In the genomic region with DNA sequence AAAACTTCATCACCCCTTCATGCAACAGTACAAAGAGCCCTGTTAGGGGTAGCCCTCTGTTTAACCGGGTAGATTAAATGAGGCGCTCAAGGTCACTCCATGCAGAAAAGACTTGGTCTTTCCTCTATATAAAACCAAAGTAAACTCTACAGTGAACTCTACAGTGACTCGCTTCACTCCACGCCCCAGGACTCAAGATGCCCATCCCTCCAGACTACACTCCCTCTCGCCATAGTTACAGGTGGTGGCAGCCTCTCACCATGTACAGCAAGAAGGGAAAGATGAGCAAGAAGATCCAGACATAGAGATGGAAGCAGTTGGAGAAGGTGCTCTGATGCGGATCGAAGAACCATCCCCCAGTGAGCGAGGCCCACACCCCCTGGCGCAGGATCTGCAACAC, we compare ENCODE assay signal across 8 mouse cellular contexts. TPM values are rescaled to one million over a fixed set of nuclear protein-coding genes. Genes with fewer than 3 reads are reported as not detected.
DNase-seq lines count a peak whose midpoint lies in the region; ATAC-seq and TF ChIP-seq lines count a peak whose summit lies in the region.

No protein-coding gene starts in this region.

- WGBS in heart, embryonic 15.5 days: 18% methylated on average over 9 of the region's 9 CpGs
- WGBS in hindbrain, embryonic 11.5 days: 27% methylated on average over 9 of the region's 9 CpGs
- WGBS in midbrain, embryonic 12.5 days: 19% methylated on average over 9 of the region's 9 CpGs

- DNase-seq in heart, adult 18-20 months: no peak
- DNase-seq in MEL (ENCODE audit: low read depth, low spot score) (peak; percentile 31), MN1 (ENCODE audit: low spot score) (no peak)
- no peak for DNase-seq in hindbrain, embryonic 11.5 days (ENCODE audit: low spot score)
- DNase-seq in gastrocnemius, postnatal 14 days: no peak
- no peak for DNase-seq in urinary bladder, postnatal 36 days (ENCODE audit: low spot score in 2 of 2)

- no peaks in the 10 kb centered on the region for H3K27me3 ChIP-seq in heart, embryonic 15.5 days
- no peaks in the 10 kb centered on the region for H3K27me3 ChIP-seq in MEL (ENCODE audit: control insufficient read depth in 1 of 2, insufficient read depth in 2 of 2, low read length in 2 of 2)
- no peaks in the 10 kb centered on the region for H3K27me3 ChIP-seq in hindbrain, embryonic 11.5 days (ENCODE audit: control insufficient read depth, insufficient read depth, low read length)
- H3K27me3 ChIP-seq in midbrain, embryonic 12.5 days: no peaks in the 10 kb centered on the region

- H3K4me3 ChIP-seq in heart, embryonic 15.5 days: peak overlapping the region; percentile 94
- H3K4me3 ChIP-seq in MEL (ENCODE audit: control insufficient read depth in 1 of 2, insufficient read depth in 1 of 2, low read depth in 2 of 2, low read length in 2 of 2): peak overlapping the region; percentile 89
- peak overlapping the region; percentile 88 for H3K4me3 ChIP-seq in hindbrain, embryonic 11.5 days (ENCODE audit: low read depth, low read length)
- peak overlapping the region; percentile 94 for H3K4me3 ChIP-seq in midbrain, embryonic 12.5 days

- H3K4me2 ChIP-seq in heart, embryonic 15.5 days: peak overlapping the region; percentile 98
- H3K4me2 ChIP-seq in hindbrain, embryonic 11.5 days (replicated peaks; ENCODE audit: low read depth, low read length): peak overlapping the region; percentile 96
- peak overlapping the region; percentile 100 for H3K4me2 ChIP-seq in midbrain, embryonic 12.5 days (replicated peaks)

- no peak for ATAC-seq in heart, embryonic 15.5 days (replicated peaks; ENCODE audit: insufficient number of reproducible peaks, insufficient read depth, low FRiP score, low read depth)
- no peak for ATAC-seq in hindbrain, embryonic 11.5 days (ENCODE audit: low FRiP score)
- no peak for ATAC-seq in midbrain, embryonic 12.5 days (ENCODE audit: low FRiP score, low read depth)

- TF ChIP-seq RAD21 in MEL (IDR thresholded peaks at IDR 0.05; ENCODE audit: low read depth, low read length): no peak

- peaks cover 41% of the 10 kb centered on the region for H3K79me2 ChIP-seq in MEL (ENCODE audit: control insufficient read depth, insufficient read depth, low read length, poor library complexity)

- peaks cover 38% of the 10 kb centered on the region for H3K36me3 ChIP-seq in heart, embryonic 15.5 days
- H3K36me3 ChIP-seq in MEL (ENCODE audit: control insufficient read depth in 1 of 2, insufficient read depth in 2 of 2, low read length in 2 of 2): peaks cover 2 to 7% of the 10 kb centered on the region in 2 experiments; a peak in 2 of 4 replicates
- peaks cover 14% of the 10 kb centered on the region for H3K36me3 ChIP-seq in hindbrain, embryonic 11.5 days (ENCODE audit: control insufficient read depth, insufficient read depth, low read length)
- H3K36me3 ChIP-seq in midbrain, embryonic 12.5 days: peaks cover 54% of the 10 kb centered on the region

- peaks cover 40% of the 10 kb centered on the region for H3K4me1 ChIP-seq in heart, embryonic 15.5 days (replicated peaks)
- peaks cover 2 to 24% of the 10 kb centered on the region in 2 experiments; a peak in 3 of 4 replicates for H3K4me1 ChIP-seq in MEL (ENCODE audit: control insufficient read depth in 1 of 2, insufficient read depth in 2 of 2, low read length in 2 of 2)
- H3K4me1 ChIP-seq in hindbrain, embryonic 11.5 days (replicated peaks; ENCODE audit: control insufficient read depth, insufficient read depth, low read length): peaks cover 17% of the 10 kb centered on the region; the same call in 1 of the 2 replicates
- H3K4me1 ChIP-seq in midbrain, embryonic 12.5 days: peaks cover 46% of the 10 kb centered on the region

- TF ChIP-seq EP300 in MEL (IDR thresholded peaks at IDR 0.05; ENCODE audit: low read depth in 1 of 2, low read length in 2 of 2): no peak

- H3K27ac ChIP-seq in heart, embryonic 15.5 days: peak overlapping the region; percentile 97
- H3K27ac ChIP-seq in MEL (ENCODE audit: control insufficient read depth, low read depth, low read length): no peak overlapping the region; the same call in 1 of the 2 replicates
- H3K27ac ChIP-seq in hindbrain, embryonic 11.5 days (ENCODE audit: low read depth, low read length): peak overlapping the region; percentile 86
- peak overlapping the region; percentile 87 for H3K27ac ChIP-seq in midbrain, embryonic 12.5 days (replicated peaks)

- no peak for TF ChIP-seq CTCF in MEL (IDR thresholded peaks at IDR 0.05 in 2 of 3, conservative IDR thresholded peaks at IDR 0.05 in 1 of 3; ENCODE audit: control insufficient read depth in 1 of 3, insufficient read depth in 1 of 3, low read depth in 2 of 3, low read length in 3 of 3, poor library complexity in 1 of 3, severe bottlenecking in 1 of 3)

- H3K9me3 ChIP-seq in heart, embryonic 15.5 days (replicated peaks): no peaks in the 10 kb centered on the region
- H3K9me3 ChIP-seq in MEL (replicated peaks; ENCODE audit: insufficient read depth, low read length): no peaks in the 10 kb centered on the region
- H3K9me3 ChIP-seq in hindbrain, embryonic 11.5 days (ENCODE audit: control insufficient read depth, low read length): no peaks in the 10 kb centered on the region
- no peaks in the 10 kb centered on the region for H3K9me3 ChIP-seq in midbrain, embryonic 12.5 days

- TF ChIP-seq POLR2A in MEL (IDR thresholded peaks at IDR 0.05; ENCODE audit: control insufficient read depth in 1 of 2, insufficient read depth in 1 of 2, low read depth in 1 of 2, low read length in 2 of 2, poor library complexity in 1 of 2): no peak

- intact Hi-C loops in gastrocnemius, postnatal 14 days (cut with DNase I; ENCODE audit: low total_unique reads): no loop called here

- peak overlapping the region; percentile 90 for H3K9ac ChIP-seq in heart, embryonic 15.5 days
- H3K9ac ChIP-seq in MEL (ENCODE audit: control insufficient read depth, low read depth, low read length, poor library complexity, severe bottlenecking): peak overlapping the region; percentile 88
- peak overlapping the region; percentile 83 for H3K9ac ChIP-seq in hindbrain, embryonic 11.5 days (ENCODE audit: low read depth, low read length)
- H3K9ac ChIP-seq in midbrain, embryonic 12.5 days (replicated peaks): peak overlapping the region; percentile 90

TF ChIP-seq in MEL, 35 proteins besides CTCF, POLR2A, EP300 and RAD21 (continues in another document):
- no peak for TF ChIP-seq SIN3A (IDR thresholded peaks at IDR 0.05; ENCODE audit: low read length)
- no peak for TF ChIP-seq USF2 (IDR thresholded peaks at IDR 0.05; ENCODE audit: borderline replicate concordance in 1 of 2, insufficient read depth in 1 of 2, low read depth in 1 of 2, low read length in 2 of 2)

RNA-seq across cellular contexts. Expression of gene Map3k11, which starts 0.8 kb away (rescaled TPM):
- 23.7 and 29.6 TPM in 2 replicates for polyA plus RNA-seq in heart, embryonic 15.5 days (2015; fragmentation: Nextera tagmentation; extraction: Ambion mirVana)
- 10 to 100 TPM; 21.5 to 25.2 TPM for total RNA-seq in heart, adult 18-20 months (2021)
- 17.9 and 22.5 TPM in 2 replicates for total RNA-seq in MEL (2012; rRNA removed)
- 10 to 100 TPM in 1 of 2 experiments, not detected in 1; 38.3 TPM for polyA plus RNA-seq in MEL (2012; ENCODE audit: insufficient read depth in 1 of 2, insufficient read length in 2 of 2, low read depth in 1 of 2, low replicate concordance in 2 of 2, missing spikeins in 1 of 2)
- polyA plus RNA-seq in hindbrain, embryonic 11.5 days (2014; fragmentation: Nextera tagmentation; extraction: Ambion mirVana): 13.4 and 14.7 TPM in 2 replicates
- polyA plus RNA-seq in midbrain, embryonic 12.5 days (2016; fragmentation: Nextera tagmentation; extraction: Ambion mirVana): 25.4 and 26.2 TPM in 2 replicates
- total RNA-seq in gastrocnemius, postnatal 14 days (2021): 10 to 100 TPM; 16.7 TPM

RNA-seq across cellular contexts. Expression of gene Pcnx3, which starts 1.0 kb away (rescaled TPM):
- polyA plus RNA-seq in heart, embryonic 15.5 days (2015; fragmentation: Nextera tagmentation; extraction: Ambion mirVana): 8.9 and 14.2 TPM in 2 replicates
- total RNA-seq in heart, adult 18-20 months (2021): 10 to 100 TPM; 17.3 to 18.4 TPM
- 25.3 and 26.8 TPM in 2 replicates for total RNA-seq in MEL (2012; rRNA removed)
- 10 to 100 TPM in 1 of 2 experiments, not detected in 1; 76.4 TPM for polyA plus RNA-seq in MEL (2012; ENCODE audit: insufficient read depth in 1 of 2, insufficient read length in 2 of 2, low read depth in 1 of 2, low replicate concordance in 2 of 2, missing spikeins in 1 of 2)
- 22.9 and 23.1 TPM in 2 replicates for polyA plus RNA-seq in hindbrain, embryonic 11.5 days (2014; fragmentation: Nextera tagmentation; extraction: Ambion mirVana)
- 34.1 and 37.4 TPM in 2 replicates for polyA plus RNA-seq in midbrain, embryonic 12.5 days (2016; fragmentation: Nextera tagmentation; extraction: Ambion mirVana)
- 10 to 100 TPM; 15.3 to 17.6 TPM for total RNA-seq in gastrocnemius, postnatal 14 days (2021)

RNA-seq across cellular contexts. Expression of gene Kcnk7, which starts 16.4 kb away (rescaled TPM):
- 0.40 TPM in 1 of 2 replicates, not detected in the other for polyA plus RNA-seq in heart, embryonic 15.5 days (2015; fragmentation: Nextera tagmentation; extraction: Ambion mirVana)
- not detected for total RNA-seq in heart, adult 18-20 months (2021)
- 0.16 and 0.23 TPM in 2 replicates for total RNA-seq in MEL (2012; rRNA removed)
- under 1 TPM in 1 of 2 experiments, not detected in 1; 0.60 TPM for polyA plus RNA-seq in MEL (2012; ENCODE audit: insufficient read depth in 1 of 2, insufficient read length in 2 of 2, low read depth in 1 of 2, low replicate concordance in 2 of 2, missing spikeins in 1 of 2)
- polyA plus RNA-seq in hindbrain, embryonic 11.5 days (2014; fragmentation: Nextera tagmentation; extraction: Ambion mirVana): 0.19 TPM in 1 of 2 replicates, not detected in the other
- 0.36 TPM in 1 of 2 replicates, not detected in the other for polyA plus RNA-seq in midbrain, embryonic 12.5 days (2016; fragmentation: Nextera tagmentation; extraction: Ambion mirVana)
- total RNA-seq in gastrocnemius, postnatal 14 days (2021): not detected

RNA-seq across cellular contexts. Expression of gene Sipa1, which starts 24.2 kb away (rescaled TPM):
- polyA plus RNA-seq in heart, embryonic 15.5 days (2015; fragmentation: Nextera tagmentation; extraction: Ambion mirVana): 20.6 and 33.5 TPM in 2 replicates
- total RNA-seq in heart, adult 18-20 months (2021): 10 to 100 TPM; 20.3 to 24.1 TPM
- total RNA-seq in MEL (2012; rRNA removed): 6.2 and 7.6 TPM in 2 replicates
- 10 to 100 TPM in 1 of 2 experiments, not detected in 1; 15.5 TPM for polyA plus RNA-seq in MEL (2012; ENCODE audit: insufficient read depth in 1 of 2, insufficient read length in 2 of 2, low read depth in 1 of 2, low replicate concordance in 2 of 2, missing spikeins in 1 of 2)
- 7.8 and 8.2 TPM in 2 replicates for polyA plus RNA-seq in hindbrain, embryonic 11.5 days (2014; fragmentation: Nextera tagmentation; extraction: Ambion mirVana)
- polyA plus RNA-seq in midbrain, embryonic 12.5 days (2016; fragmentation: Nextera tagmentation; extraction: Ambion mirVana): 18.8 and 20.6 TPM in 2 replicates
- 10 to 100 TPM; 19.3 to 22.4 TPM for total RNA-seq in gastrocnemius, postnatal 14 days (2021)

RNA-seq across cellular contexts. Expression of gene Ehbp1l1, which starts 38.4 kb away (rescaled TPM):
- polyA plus RNA-seq in heart, embryonic 15.5 days (2015; fragmentation: Nextera tagmentation; extraction: Ambion mirVana): 82.6 and 84.3 TPM in 2 replicates
- total RNA-seq in heart, adult 18-20 months (2021): 100 to 1,000 TPM; 134 to 144 TPM
- 60.6 and 63.2 TPM in 2 replicates for total RNA-seq in MEL (2012; rRNA removed)
- polyA plus RNA-seq in MEL (2012; ENCODE audit: insufficient read depth in 1 of 2, insufficient read length in 2 of 2, low read depth in 1 of 2, low replicate concordance in 2 of 2, missing spikeins in 1 of 2): 100 to 1,000 TPM in 1 of 2 experiments, 10 to 100 TPM in 1; 77.3 to 113 TPM
- polyA plus RNA-seq in hindbrain, embryonic 11.5 days (2014; fragmentation: Nextera tagmentation; extraction: Ambion mirVana): 4.4 and 6.2 TPM in 2 replicates
- polyA plus RNA-seq in midbrain, embryonic 12.5 days (2016; fragmentation: Nextera tagmentation; extraction: Ambion mirVana): 8.2 and 9.1 TPM in 2 replicates
- total RNA-seq in gastrocnemius, postnatal 14 days (2021): 100 to 1,000 TPM; 246 to 269 TPM
